Mouse (Mus musculus): ENCODE measurements around the gene Plscr5. TPM values are rescaled to one million over a fixed set of nuclear protein-coding genes. Genes with fewer than 3 reads are reported as not detected.
A peak's percentile ranks its signal among the peaks of the same experiment; 100 is the strongest.

The Plscr5 gene
- polyA plus RNA-seq, 1 experiment from 2014 or later = not detected

DNA sequence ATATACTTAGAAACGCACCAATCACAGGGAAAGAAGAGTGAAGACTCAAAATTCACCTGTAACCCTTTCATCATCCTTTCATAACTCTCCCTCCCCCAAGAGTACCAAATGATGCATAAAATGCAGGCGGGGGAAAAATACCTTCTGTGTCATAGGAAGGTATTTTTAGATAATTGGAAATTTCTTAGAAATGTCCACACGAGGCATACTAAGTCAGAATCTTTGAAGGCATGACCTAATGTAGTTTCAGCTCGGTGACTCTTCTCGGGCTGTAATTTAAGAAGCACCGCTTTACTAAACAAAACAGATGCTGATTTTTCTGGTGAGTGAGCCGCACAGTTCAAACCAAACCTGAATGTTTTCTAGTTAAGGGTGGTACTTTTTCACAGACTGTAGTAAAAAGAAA lies 56.7 kb downstream of the Plscr5 start, which contains the start of gene Plscr1:
Plscr1 (plus strand) TSS at position 304 of the 406 bp plus-strand sequence.
- no peaks in the 10 kb centered on the region for H3K36me3 ChIP-seq (ENCODE audit: control insufficient read depth, insufficient read depth, low read length)
- WGBS = 34% methylated on average over 7 of the region's 7 CpGs

DNA sequence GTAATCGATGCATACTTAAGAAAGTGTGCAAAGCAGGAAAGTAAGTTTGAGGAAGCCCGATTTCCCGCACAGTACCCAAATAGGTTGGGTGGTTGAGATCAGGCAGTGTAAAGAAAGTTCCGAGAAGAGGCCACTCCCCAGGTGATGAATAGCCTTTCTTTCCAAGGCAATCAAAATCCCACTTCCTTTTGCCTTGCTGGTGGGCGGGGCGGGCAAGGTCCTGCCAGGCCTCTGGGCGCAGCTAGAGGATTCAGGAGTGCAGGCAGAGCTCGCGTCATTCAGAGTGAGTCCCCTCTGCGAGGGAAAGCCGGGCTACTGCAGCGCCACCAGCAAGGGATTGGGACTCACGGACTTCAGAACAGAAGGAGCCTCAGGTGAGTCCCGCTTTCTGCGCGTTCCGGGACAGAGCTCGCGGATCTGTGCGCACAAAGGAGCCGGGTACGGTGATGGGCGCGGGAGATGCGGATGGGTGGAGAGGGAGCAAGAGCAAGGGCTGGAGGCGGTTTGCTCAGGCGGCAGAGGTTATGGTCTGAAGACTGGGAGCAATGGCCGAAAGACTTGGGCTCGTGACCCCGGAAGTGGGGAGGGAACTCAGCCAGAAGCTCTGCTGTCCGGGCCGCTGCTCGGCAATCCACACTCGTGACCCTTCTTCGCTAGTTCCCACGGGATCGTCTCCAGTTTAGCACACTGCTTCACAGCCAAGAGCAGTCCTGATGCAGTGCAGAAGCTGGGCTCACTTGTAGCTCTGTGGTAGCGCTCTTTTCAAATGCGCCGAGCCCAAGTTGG lies 57.4 kb downstream of the Plscr5 start:
- Histone ChIP-seq H3K9ac (ENCODE audit: low read length) (peak overlapping the region; percentile 69), H3K9me3 (ENCODE audit: control insufficient read depth, low read length) (no peaks in the 10 kb centered on the region), H3K4me1 (replicated peaks; ENCODE audit: control insufficient read depth, insufficient read depth, low read length) (peaks cover 6% of the 10 kb centered on the region), H3K36me3 (ENCODE audit: control insufficient read depth, insufficient read depth, low read length) (no peaks in the 10 kb centered on the region), H3K4me2 (ENCODE audit: low read depth, low read length) (peak overlapping the region; percentile 68), H3K4me3 (ENCODE audit: low read length) (peak overlapping the region; percentile 68), H3K27ac (ENCODE audit: low read length) (peak overlapping the region; percentile 94), H3K27me3 (ENCODE audit: control insufficient read depth, insufficient read depth, low read depth, low read length) (no peaks in the 10 kb centered on the region)
- WGBS = 1% methylated on average over 40 of the region's 40 CpGs
- peak; percentile 97 for ATAC-seq (ENCODE audit: low read depth)

More for the DNA sequence above, 56.7 kb downstream of the Plscr5 start, which contains the start of gene Plscr1:
- Histone ChIP-seq H3K9me3 (ENCODE audit: control insufficient read depth, low read length) (no peaks in the 10 kb centered on the region), H3K4me1 (replicated peaks; ENCODE audit: control insufficient read depth, insufficient read depth, low read length) (peaks cover 6% of the 10 kb centered on the region), H3K9ac (ENCODE audit: low read length) (peak within 1 kb of the TSS; percentile 69), H3K4me2 (ENCODE audit: low read depth, low read length) (peak within 1 kb of the TSS; percentile 68), H3K27ac (ENCODE audit: low read length) (peak within 1 kb of the TSS; percentile 94), H3K4me3 (ENCODE audit: low read length) (peak within 1 kb of the TSS; percentile 68), H3K27me3 (ENCODE audit: control insufficient read depth, insufficient read depth, low read depth, low read length) (no peaks in the 10 kb centered on the region)
- no peak for ATAC-seq (ENCODE audit: low read depth)

DNA sequence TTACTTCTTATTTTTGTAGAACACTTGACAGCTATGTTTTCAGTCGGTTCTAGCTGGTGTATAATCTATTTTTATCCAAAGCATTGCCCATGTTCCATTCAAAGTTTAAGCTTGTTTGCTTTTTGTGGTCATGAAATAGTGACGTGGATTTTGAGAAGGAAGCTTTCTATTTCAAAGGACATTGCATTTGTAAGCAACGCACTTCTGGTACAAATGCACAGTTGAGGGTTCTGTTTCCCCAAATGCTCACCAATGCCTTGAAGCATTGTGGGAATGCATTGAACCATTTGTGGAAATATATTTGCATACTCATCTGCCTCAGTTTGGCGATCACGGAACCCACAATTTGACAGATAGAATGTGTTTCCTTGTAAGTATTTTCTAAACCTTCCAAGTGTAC lies 60.0 kb downstream of the Plscr5 start:
- H3K27me3 ChIP-seq (ENCODE audit: control insufficient read depth, insufficient read depth, low read depth, low read length) = no peaks in the 10 kb centered on the region
- 67% methylated on average over 5 of the region's 5 CpGs for WGBS
- H3K9me3 ChIP-seq (ENCODE audit: control insufficient read depth, low read length) = no peaks in the 10 kb centered on the region
- no peak overlapping the region for H3K4me2 ChIP-seq (ENCODE audit: low read depth, low read length)
- ATAC-seq (ENCODE audit: low read depth) = no peak
- H3K4me3 ChIP-seq (ENCODE audit: low read length) = no peak overlapping the region
- H3K27ac ChIP-seq (ENCODE audit: low read length) = no peak overlapping the region
- H3K9ac ChIP-seq (ENCODE audit: low read length) = no peak overlapping the region
- no peaks in the 10 kb centered on the region for H3K36me3 ChIP-seq (ENCODE audit: control insufficient read depth, insufficient read depth, low read length)
- peaks cover 6% of the 10 kb centered on the region for H3K4me1 ChIP-seq (replicated peaks; ENCODE audit: control insufficient read depth, insufficient read depth, low read length)

DNA sequence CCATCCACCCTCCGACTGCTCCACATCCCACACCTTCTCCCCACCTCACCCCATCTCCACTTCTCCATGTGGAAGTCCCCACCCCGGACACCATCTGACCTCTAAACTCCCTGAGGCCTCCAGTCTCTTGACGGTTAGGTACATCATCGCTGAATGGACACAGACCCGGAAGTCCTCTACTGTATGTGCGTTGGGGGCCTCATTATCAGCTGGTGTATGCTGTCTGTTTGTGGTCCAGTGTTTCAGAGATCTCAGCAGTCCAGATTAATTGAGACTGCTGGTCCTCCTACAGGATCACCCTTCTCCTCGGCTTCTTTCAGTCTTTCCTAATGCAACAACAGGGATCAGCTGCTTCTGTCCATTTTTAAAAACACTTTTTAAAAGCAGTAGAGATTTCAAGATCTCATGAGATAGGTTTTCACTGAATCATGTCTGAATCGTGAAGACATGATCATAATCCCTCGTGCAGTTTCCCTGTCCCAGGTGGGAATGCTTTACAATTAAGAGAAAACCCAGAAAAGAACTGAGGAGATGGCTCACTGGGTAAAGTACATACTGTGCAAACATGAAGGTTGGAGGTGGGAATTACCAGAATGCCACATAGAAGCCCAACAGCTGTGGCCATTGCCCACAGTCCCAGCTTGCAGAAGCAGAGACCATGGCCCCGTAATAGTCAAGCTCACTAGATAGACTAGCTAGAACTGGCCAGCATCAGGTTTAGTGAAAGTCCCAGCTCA lies 61.0 kb downstream of the Plscr5 start:
- H3K27me3 ChIP-seq (ENCODE audit: control insufficient read depth, insufficient read depth, low read depth, low read length) = no peaks in the 10 kb centered on the region
- no peak overlapping the region for H3K4me2 ChIP-seq (ENCODE audit: low read depth, low read length)
- no peak for ATAC-seq (ENCODE audit: low read depth)
- H3K27ac ChIP-seq (ENCODE audit: low read length) = no peak overlapping the region
- H3K36me3 ChIP-seq (ENCODE audit: control insufficient read depth, insufficient read depth, low read length) = no peaks in the 10 kb centered on the region
- H3K4me3 ChIP-seq (ENCODE audit: low read length) = no peak overlapping the region
- no peaks in the 10 kb centered on the region for H3K9me3 ChIP-seq (ENCODE audit: control insufficient read depth, low read length)
- H3K9ac ChIP-seq (ENCODE audit: low read length) = no peak overlapping the region
- H3K4me1 ChIP-seq (replicated peaks; ENCODE audit: control insufficient read depth, insufficient read depth, low read length) = peaks cover 6% of the 10 kb centered on the region
- 84% methylated on average over 10 of the region's 10 CpGs for WGBS

Other genes starting within 250 kb of the Plscr5 start
- 36.5 and 39.1 TPM in 2 replicates for gene Plscr1, start 56.8 kb downstream of the Plscr5 start, polyA plus RNA-seq (2015; fragmentation: Nextera tagmentation; extraction: Ambion mirVana)
- gene Plscr2, start 82.7 kb downstream of the Plscr5 start, polyA plus RNA-seq (2015; fragmentation: Nextera tagmentation; extraction: Ambion mirVana) = 2.9 and 3.0 TPM in 2 replicates
- gene 1700057G04Rik, start 116.4 kb downstream of the Plscr5 start, polyA plus RNA-seq (2015; fragmentation: Nextera tagmentation; extraction: Ambion mirVana) = not detected in 2 replicates

Measured in lung, embryonic 16.5 days (tissue).